Mouse (Mus musculus) CD4-positive, CD25-positive, alpha-beta regulatory T cell, adult 2 months (primary cell): Measurements from ENCODE around the gene Ube2d1.

Source experiments
- DNase-seq: peaks from one replicate; pipeline ENCODE4 v3.0.0-alpha.2; 2012; ENCODE audit warnings: low read depth, low spot score

The Ube2d1 gene

GRCm38 (mm10) chr10:71291179-71291661 lies 6.2 kb upstream of the Ube2d1 start:
- DNase-seq, result no peak

DNA sequence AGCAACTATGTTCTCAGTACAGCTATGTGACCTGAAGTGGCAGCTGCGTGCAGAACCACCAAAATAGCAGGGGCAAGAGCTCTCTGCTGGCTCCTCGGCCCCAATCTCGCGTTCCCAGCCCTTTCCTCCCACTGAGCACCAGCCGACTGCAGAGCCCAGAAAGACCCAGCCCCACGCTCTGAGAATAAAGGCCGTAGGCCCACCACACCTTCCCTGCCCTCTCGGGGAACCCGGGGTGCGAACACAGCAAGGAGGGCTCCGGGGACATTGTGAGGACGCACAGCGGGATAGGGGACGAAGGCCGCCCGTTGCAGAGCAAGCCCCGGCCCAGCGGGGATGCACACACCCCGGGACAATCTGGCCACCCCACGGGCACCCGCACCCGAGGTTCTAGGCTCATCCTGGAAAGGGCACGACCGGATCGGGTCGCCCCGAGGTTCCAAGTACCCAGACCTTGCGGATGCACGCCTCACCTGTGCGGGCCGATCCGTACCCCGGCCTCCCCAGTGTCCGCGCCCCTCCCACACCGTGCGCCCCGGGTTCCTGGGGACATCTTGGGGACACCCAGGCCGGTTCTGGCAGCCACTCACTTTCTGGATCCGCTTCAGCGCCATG lies 444 bp downstream of the Ube2d1 start:
- peak; percentile 21 for DNase-seq

DNA sequence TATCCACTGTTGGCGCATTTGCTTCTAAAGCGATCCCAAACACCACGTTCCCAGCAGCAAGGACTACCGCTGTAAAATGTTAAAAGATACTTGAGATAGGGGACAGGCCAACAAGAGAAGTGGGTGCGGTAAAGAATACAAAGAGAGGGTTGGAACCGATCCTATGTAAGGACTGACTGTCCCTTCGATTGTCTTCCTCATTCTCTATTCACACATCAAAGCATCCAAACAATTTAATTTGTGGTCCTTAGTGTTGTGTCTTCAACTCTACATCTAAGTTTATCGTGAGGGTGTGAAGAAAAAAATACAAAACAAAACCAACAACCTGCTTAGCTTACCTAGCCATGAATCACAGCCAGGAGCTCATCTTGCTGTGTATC lies 941 bp downstream of the Ube2d1 start:
- DNase-seq, result no peak

- no peak for DNase-seq
These were observed 11.9 kb downstream of the Ube2d1 start for GRCm38 (mm10) chr10:71273008-71273739.

DNA sequence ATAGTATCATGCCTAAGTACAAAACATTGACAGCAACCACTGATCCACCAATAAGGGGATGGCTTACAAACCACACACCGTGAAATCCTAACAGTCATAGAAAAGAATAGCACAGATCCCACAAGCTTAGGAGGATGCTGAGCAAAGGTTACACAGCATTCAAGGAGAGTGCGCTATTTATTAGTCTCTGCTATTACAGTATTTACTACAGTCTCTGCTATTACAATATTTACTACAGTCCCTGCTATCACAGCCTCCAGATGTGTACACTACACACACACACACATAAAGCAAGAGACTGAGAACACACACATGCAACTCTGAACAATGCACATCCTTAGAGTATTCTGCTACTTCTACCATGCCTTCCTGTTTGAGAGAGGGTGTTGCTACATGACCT lies 17.1 kb downstream of the Ube2d1 start:
- no peak for DNase-seq

DNA sequence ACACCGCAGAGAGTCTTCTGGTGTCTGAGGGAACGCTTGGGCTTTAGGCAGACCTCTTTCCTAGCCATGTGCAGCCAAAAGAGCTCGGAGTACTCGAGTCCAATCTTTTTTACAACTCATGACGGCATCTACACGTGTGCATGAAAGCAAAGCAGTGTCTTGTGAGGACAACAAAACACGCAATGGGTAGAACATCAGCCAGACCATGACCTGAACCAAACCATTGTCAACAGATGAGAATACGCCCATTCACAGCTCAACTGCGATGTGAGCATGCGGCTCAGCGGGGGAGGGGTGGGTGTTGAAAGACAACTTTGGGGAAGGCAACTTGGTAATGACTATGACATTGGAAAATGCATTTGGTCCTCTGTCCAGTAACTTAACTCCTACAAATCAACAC lies 17.6 kb downstream of the Ube2d1 start:
- DNase-seq, result no peak

DNA sequence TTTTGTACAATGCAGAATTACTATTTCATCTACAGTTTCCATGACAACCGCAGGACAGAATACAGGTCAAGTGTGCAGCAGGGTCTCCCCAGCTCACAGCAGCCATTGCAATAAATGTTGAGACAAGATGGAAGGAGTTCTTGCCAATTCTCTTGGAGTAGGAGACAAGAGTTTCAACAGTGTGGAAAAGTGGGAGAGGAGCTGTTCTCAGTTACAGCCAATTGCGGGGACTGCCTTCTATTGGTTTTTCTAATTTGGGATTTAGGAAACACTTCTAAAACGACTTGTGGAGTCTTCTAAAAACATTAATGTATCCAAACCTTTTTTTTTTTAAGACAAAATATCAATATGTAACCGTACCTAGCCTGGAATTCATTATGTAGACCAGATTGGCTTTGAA lies 20.0 kb downstream of the Ube2d1 start:
- DNase-seq, result no peak

- DNase-seq, result no peak
These were observed 23.4 kb downstream of the Ube2d1 start for GRCm38 (mm10) chr10:71261637-71262036.

DNA sequence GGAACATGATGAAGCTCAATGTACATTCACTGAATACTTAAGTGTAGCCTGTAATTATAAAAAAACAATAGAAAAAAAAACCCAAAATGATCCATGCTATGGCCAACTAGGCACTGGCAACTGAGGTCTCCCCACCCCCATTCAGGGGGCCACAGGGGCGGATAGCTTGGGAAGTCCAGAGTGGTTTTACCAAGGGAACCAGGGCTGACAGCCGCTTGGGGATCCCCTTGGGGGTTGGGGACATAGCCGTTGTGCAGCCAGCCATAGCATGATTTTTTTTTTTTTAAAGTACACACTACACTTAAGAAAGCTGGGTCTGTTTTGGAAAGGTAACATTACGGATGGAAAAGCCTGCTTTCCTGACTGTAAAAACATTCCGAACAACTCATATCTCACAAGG lies 26.1 kb downstream of the Ube2d1 start:
- no peak for DNase-seq

- DNase-seq, result no peak
These were observed 26.5 kb downstream of the Ube2d1 start for GRCm38 (mm10) chr10:71258516-71258915.

DNA sequence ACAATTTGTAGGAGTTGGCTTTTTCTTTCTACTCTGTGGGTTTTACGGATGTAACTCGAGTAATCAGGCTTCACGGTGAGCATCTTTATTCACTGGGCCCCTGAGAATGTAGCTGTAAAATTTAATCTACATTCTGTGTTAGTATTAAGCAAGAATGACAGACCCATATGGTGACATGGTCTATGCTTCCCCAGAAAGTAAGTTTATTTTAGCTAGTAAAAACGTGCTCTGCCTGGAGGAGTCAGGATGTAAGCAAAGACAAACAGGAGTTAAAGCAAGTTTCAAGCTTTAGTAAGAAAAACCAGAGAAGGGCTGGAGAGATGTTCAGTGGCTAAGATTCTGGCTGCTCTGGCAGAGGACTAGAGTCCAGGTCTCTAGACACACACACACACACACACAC lies 31.9 kb downstream of the Ube2d1 start:
- DNase-seq, result no peak

DNA sequence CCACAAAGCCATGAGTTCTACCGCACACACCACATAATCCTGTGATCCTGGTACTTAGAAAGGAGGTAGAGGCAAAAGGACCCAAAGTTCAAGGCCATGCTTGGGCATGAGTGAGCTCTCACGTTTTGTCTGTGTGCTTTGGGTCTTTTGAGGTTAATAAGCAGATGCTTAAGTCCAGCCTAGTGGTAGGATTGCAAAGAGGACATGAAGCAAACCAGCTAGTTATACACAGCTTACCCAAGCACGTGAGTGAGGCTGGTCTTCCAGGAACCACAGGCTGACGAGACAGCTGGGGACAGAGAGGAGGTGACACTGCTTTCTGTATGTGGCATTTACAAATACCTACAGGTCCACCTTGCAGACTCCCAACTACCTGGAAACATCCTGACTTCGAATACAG lies 32.6 kb downstream of the Ube2d1 start:
- no peak for DNase-seq

DNA sequence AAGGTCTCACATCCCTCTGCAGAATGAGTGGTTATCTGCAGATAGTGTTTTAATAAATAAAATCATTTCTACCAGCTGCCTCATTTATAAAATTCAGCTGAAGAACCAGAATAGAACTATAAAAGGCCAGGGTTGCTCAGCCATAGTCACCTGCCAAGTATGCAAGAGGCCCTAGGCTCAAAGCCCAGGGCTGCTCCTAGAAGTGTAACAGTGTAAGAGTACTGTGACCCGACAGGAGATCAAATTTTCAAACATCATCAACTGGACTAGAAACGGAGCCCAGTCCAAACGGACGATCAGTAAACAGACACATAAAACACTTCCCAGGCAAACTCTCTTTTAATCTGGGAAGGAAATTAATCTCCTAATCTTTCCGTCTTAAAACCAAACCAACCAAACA lies 33.2 kb downstream of the Ube2d1 start:
- no peak for DNase-seq

DNA sequence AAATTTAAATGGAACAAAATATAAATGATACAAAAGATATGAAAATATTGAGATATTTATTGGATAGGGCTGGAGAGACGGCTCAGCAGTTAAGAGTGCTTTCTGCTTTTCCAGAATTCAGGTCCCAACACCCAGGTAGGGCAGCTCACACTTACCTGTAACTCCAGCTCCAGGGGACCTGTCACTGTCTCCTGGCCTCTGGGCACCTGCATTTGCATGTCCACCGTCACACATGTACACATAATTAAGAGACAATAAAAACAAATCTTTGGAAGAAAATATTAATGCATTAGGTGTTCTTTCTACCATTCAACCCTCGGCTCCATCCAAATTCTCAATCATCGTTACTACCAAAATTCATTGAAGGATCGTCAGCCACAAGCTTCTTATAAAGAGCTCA lies 33.8 kb downstream of the Ube2d1 start:
- DNase-seq, result no peak

- DNase-seq, result no peak
These were observed 34.6 kb downstream of the Ube2d1 start for GRCm38 (mm10) chr10:71250472-71250871.

DNA sequence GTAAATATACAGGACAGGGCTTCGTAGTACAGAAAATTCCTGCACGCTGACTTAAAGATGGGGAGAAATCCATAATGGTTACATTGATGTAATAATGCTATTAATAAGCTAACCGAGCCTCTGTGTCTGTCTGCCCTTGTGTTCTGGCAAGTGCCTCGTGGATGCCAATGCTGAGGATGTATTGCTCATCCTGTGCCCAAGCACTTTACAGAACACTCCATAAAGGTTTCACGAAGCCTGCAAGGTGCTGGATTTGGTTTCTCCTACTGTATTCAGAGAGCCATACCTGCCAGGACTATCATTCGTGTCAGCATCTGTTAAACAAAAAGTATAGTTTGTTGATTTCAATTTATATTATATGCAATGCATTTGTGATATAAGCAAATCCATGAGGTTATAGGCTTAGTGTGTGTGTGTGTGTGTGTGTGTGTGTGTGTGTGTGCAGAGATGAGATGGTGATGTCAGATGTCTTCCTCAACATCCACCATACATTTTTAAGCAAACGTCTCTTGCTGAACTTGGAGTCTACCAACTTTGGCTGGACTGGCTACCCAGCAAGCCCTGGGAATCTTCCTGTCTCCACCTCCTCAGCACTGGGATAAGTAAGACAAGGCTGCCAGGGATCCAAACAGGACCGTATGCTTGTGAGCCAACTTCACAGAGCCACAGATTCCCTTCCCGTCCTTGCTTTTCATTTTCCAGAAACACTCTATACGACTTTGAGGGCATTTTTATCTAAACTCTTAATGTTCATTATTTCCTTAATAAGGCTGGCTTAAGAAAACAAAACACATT lies 35.8 kb downstream of the Ube2d1 start:
- no peak for DNase-seq

DNA sequence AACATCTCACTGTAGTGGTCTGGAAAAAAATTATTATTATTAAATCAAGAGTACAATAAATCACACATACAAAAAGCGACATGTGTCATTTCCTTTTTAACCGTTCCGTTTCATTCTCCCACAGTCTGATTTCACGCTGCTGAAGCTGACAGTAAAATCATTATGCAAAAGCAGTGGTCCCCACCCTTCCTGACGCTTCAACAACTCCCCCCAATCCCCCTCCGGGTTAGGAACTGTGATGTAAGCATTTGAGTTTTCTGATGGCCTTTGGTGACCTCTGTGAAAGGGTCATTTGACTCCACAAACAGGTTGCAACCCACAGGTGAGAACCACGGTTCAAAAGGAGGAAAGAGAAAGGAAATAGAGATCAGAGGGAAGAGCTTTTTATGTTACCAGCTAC lies 38.1 kb downstream of the Ube2d1 start:
- peak; percentile 19 for DNase-seq

DNA sequence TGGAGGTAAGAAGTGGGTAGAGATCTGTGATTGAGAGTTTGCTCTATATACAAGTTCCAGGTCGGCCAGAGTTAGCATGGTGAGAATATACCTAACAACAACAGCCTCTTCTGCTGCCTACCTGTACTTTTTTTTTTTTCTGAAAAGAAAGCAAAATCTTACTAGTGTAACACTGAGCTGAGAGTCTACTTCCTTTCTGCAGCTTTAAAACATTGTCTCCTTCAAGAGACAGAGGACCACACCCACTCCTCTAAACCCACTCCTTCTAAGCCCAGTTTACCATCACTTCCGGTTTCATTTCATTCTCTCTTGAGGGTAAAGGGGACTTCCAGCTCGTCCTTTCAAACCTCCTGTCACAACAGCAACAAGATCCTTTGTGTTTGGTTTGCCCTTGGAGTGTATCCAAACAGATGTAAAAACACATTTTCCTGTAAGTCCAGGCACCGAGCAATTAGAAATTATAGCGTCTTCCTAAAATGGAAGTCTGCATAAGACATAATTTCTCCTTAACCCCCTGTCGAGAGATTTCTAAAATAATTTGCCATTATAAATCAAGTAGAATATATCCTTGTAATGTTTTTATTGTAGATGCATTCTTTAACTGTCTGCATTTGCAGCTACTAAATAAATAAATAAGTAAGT lies 45.5 kb downstream of the Ube2d1 start:
- DNase-seq, result peak; percentile 85

- DNase-seq, result no peak
These were observed 46.9 kb downstream of the Ube2d1 start, which contains the start of gene Tfam for GRCm38 (mm10) chr10:71238240-71238554. Gene Tfam (minus strand): TSS chr10:71238280.

DNA sequence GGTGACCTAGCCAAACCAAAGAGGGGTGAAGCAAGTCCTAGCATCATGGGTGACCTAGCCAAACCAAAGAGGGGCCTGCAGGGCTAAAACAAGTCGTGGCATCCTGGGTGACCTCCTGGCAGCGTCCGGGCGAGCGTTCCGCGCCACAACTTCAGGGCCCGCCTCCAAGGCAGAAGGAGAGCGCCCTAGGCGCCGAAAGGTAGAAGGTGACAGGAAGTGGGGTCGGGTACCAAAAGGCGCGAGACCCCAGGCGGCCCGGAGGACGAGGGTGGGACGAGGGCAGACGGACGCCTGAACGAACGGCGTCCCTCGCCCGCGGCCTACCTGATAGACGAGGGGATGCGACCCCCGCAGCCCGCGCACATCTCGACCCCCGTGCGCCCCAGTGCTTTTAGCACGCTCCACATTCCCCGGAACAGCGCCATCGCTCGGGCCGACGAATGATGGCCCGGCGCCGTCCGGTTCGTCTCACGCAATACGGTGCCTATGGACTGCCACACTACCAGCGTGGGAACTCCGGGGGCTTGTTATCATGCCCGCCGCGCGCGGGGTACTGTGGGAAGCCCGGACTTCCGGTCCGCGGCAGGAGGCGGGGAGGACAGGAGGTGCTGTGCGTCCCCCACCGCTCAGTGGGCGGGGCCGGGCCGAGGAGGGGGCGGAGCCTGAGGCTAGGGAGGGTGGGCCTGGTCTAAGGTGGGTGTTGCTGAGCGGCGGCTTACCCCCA lies 47.4 kb downstream of the Ube2d1 start:
- peak; percentile 96 for DNase-seq

GRCm38 (mm10) chr10:71234071-71234470 lies 51.0 kb downstream of the Ube2d1 start:
- DNase-seq, result no peak

- DNase-seq, result peak; percentile 80
These were observed 59.2 kb downstream of the Ube2d1 start for GRCm38 (mm10) chr10:71225894-71226293.
